Mouse (Mus musculus) cerebellum, adult 18-20 months (tissue): ENCODE data around the gene Ugdh.
"Not testable (repeated sequence)": the region's sequence is repeated elsewhere in the genome, so short reads cannot be mapped to it uniquely, and the experiment has no call there.

Experiments
- DNase-seq, 2 experiments: peaks; one replicate each; pipeline ENCODE4 v3.0.0; 2021

The Ugdh gene

DNA sequence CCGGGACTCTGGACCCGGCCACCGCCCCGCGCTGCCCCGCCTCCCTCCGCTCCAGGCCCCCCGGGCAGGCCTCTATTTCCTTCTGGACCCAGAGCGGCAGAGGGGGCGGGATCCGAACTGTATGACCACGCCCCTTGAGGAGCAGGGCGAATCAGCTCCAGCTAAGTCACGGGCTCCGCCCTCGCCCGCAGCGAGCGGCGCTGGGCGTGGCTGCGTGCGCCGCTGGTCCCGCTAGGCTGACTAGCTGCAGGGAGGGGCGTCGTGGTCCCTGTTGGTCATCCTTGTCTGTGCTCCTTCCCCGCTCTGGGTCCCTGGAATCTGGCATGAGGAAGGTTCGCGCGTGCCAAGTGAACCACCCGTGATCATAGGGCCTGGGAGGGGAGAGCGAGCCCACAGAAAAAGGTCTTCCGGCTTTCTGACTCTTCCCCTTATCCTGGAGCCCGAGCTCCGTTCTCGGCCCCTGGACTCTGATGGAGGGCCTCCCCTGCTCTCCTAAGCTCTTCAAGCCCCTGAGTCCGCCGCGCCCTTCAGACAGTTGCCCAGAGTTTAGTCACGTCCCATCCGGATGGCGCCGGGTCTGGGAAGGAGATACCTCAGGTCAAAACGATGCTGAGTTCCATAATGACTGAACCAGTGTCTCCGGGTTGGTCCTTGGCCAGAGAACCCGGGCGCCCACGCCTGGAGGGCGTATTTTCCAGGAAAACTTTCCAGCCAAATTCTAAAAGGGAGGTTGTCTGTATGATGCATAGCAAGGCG lies at the start of gene Ugdh:
Gene Ugdh, minus strand, starts transcription at position 144 of the 756 bp plus-strand sequence.
- DNase-seq = peak; percentile 98 to 100

DNA sequence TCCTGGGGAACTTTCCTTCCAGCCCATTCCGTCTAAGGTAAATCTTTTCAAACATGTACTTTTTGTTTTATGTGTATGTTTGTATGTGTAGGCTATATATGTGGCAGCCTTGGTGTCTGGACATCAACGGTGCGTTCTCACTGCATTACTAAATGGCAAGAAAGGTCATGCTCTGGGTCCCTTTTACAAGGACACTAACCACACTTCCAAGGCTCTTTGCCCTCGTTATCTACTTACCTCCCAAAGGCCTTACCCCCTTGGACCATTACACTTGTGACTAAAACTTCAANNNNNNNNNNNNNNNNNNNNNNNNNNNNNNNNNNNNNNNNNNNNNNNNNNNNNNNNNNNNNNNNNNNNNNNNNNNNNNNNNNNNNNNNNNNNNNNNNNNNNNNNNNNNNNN lies 47.2 kb upstream of the Ugdh start:
- no peak for DNase-seq

DNA sequence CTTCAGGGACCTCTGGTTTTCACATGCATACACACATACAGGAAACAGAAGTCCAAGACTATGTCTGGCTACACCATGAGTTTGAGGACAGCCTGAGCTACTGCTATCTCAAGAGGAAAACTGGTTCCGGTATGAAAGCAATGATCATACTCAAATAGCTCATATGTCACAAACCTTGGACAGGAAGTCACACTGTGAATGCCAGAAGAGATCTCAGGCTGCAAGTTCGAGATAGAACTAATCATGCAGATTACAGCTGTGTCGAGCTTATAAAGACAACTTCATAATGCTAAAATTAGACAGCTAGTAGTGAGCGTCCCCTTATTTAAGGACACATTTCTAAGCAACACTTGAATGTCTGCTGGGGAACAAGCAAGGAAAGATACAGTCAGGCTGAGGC lies 44.8 kb upstream of the Ugdh start:
- DNase-seq = no peak

DNA sequence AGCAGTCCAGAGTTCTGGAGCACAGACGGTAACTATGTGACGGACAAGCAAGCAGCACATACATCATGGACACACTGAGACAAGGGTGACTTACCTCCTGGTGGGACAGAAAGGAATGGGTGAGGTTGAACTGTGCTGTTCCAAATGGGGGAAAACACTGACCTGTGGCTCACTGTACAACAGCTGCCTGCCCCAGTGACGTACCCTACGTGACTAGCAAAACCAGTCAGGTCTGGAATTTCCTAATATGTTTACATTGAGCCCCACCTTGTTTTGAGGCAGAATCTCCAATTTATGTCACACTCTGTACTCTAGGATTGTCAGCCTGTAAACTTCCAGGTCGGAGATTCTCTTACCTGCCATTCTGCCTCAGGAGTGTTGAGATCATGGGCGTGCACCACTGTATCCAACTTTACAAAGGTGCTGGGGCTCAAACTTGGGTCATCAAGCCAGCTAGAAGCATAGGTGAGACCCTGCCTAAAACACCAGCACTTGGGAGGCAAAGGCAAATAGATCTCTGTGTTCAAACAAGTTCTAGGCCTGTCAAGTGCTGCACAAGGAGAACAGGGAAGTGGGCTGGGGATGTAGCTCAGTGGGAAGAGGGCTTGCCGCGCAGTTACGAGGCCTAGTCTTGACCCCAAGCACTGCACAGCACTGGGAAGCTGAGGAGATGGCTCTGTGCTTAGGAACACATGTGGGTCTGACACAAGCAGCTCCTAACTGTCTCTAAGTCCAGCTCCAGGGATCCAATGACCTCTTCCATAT lies 44.1 kb upstream of the Ugdh start:
- DNase-seq = no peak

DNA sequence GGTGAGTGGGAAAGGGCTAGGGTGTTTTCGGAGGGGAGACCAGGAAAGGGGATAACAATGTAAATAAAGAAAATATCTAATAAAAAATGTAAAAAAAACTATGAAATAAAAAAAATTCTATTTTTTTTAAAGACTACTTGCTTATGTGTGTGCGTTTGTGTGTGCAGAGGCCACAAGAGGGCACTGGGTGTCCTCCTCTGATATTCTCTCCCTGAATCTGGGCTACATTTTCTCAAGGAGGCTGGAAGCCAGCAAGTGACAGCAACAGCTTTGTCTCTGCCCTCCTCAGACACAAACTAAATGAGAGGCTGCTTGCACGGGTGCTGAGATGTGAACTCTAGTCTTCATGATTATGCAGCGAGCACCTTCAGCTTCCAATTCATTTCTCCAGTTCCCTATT lies 42.5 kb upstream of the Ugdh start:
- DNase-seq = peak; percentile 40 to 55

DNA sequence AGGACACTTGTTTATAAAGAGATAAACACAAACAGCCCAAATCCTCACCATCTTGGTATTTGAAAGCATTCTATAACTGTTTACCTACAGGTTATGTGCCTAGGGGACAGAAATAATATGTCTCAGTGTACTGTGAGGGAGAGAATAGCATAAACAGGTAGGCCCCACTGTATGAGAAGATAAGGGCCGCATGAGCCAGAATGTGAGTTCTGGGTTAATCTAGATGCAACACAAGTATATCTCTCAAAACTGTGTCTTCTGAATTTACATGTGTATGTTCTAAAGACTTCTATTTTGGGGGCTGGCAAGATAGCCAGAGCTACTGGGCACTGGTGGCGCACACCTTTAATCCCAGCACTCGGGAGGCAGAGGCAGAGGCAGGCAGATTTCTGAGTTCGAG lies 41.0 kb upstream of the Ugdh start:
- not testable (repeated sequence) for DNase-seq

DNA sequence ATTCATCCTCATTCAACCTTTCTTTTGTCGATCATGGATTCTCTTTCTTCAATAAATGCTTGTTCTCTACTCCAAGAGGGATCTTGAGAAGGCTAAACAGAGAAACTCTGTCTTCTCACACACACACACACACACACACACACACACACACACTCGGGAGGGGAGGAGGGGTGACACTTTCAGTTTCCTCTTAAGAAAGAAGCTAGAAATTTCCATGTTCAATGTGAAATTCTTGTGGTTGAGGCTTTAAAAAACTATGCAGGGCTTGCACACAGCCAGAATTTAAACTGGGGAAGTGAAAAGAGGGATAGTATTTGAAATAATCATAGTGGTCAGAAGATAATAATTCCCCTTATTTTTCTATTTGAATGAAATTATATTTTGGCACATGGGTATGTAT lies 40.1 kb upstream of the Ugdh start:
- no peak for DNase-seq

DNA sequence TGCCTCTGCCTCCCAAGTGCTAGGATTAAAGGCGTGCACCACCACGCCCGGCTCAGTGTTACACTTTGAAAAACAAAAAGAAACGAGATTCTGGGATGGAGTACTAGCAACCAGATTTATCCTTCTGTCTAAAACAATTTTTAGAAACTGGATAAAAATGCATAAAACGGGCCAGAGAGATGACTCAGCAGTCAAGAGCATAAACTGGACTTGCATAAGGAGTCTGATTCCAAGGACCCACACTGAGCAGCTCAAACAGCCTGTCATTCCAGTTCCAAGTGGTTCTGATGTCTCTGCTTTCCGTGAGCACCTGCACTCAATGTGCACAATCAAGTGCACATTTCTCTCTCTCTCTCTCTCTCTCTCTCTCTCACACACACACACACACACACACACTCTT lies 34.0 kb upstream of the Ugdh start:
- DNase-seq = peak; percentile 39 to 63

DNA sequence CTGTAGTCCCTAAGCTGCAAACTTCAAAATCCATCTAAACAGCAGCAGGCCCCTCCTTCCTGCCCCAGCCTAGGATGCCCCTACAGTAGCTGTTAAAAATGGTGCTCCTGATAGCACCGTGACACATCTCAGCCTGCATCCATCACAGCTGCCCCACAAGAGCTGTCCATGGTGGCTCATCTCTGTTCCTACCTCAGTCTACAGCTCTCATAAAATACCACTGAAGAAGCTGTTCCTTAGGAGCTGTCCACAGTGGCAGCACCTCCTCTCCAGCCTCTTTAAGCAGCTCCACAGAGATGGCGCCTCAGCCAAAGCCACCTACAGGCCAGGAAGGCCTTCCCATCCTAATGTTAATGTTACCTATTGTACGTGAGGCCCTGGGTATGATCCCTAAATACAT lies 31.2 kb upstream of the Ugdh start:
- no peak for DNase-seq

DNA sequence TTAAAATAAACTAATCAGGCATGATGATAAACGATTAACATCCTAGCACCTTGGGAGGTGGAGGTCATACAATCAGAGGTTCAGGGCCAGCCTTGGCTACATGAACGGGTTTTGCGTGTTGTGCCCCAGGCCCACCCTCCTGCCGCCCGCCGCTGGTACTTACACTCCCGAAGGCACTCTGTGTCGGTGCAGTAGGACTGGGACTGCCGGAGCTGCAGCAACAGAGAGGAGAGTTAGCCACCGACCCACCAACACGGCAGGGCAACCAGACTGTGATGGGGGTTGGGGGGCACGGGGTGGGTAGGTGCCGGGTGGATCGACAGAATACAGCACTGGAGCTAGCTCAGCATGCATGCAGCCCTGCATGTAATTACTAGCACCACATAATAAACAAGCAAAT lies 24.6 kb upstream of the Ugdh start:
- no peak for DNase-seq

DNA sequence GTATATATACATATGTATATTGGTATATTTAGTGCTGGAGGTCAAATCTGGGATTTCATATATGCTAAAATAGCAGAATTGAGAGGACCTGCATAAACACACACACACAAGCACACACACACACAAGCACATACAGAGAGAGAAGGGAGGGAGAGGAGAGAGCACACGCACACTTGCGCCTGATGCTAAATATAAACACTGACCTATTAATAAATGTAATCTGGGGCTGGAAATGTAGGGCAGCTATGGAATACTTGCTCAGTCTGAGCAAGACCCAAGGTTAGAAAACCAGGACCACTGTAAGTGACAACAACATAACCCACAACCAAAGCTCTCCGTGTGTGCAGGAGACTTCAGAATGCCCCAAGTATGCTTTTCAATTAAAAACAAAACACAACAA lies 23.7 kb upstream of the Ugdh start:
- DNase-seq = no peak

DNA sequence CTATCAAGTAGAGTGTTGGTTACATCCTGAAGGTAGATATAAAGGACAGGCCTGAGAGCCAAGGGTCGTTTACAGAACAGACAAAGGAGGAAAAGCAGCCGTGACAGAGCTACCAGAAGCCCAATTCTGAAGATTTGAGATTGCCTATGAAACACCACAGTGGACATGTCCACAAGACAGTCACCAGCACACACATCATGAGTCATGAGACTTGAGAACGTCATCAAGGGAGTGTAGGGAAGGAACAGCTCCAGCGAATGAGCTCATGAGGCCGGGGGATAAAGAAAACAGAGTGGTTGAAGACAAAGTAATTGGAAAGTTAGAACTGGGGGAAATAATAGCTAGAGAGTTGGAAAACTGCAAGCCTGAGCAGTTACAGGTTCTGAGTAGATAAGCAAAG lies 22.1 kb upstream of the Ugdh start:
- no peak for DNase-seq

DNA sequence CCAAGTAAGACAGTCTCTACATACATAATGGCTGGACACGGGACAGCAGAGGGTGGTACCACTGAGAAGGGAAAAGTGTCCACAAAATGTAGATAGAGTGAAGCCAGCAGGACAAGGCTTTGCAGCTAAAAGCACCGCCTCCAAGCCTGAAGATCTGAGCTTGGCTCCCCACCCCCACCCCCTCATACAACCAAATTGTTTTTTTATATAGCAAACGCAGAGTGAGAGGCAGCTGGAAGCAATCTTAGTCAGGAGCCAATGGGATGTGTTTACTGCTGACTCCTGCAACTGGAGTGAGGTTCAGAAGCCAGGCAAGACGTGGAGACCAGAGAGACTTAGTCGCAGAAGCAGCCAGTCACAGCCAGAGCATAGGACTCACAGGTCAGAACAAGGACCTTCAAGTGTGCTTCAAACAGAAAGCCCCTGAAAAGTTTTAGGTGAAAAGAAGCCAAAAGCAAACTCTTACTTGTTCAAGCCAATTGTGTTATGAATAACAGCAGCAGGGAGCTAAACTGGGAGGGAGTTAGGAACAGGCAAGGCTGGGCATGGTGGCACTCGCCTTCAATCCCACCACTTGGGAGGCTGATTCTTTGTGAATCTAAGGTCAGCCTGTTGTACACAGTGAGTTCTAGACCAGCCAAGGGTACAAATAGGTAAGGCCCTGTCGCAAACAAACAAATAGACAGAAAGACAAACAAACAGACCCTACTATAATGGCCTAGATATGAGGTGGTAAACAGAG lies 21.5 kb upstream of the Ugdh start:
- DNase-seq = no peak

DNA sequence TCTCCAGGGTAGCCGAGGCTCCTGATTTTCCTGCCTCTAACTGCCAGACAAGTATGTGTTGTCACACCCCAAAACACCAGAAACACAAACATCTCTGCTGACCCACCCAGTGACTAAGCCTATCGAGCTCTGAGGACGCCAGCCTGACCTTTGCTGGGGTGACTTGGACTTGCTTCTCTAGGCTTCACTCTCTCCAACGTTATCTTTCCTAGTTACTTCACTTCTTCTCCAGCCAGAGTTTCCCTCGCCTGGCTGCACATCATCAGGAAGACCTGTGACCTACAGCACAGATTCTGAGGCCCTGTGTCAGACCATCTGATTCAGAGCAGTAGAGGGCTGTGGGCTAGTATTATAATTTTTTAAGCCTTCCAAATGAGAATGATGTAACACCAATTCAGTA lies 19.0 kb upstream of the Ugdh start:
- DNase-seq = no peak

DNA sequence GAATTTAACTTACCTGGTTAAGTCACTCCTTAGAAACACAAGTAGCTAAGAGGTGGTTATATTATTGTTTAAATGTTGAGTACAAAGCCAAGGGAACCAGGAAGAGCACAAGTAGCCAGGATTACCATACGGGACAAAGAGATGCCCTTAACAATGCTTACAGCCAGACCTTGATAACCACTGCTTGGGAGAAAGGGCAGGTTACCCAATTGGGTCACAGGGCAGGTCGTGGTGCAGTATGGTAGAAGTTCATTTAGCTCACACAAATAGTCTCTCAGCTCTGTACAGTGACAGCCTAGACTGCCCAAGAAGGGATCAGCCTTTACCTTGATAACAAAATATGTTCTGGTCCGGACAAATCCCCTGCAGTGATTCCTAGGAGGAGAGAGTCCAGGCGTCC lies 13.2 kb upstream of the Ugdh start:
- DNase-seq = no peak

DNA sequence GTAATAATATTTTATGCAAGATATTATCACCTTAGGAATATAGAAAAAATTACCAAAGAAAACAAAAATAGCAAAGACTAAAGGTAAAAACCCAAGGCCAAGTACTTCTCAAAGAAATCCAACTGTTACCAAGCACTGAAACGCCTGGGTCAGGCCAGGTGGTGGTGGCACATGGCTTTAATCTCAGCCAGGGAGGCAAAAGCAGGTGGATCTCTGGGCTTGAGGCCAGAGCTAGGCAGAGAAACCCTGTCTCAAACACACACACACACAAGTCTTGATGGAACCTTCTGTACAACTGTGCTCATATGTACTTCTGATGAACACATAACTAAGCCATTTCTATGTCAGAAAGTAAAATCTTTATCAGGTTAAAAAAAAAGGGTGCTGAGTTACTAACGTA lies 12.1 kb upstream of the Ugdh start:
- DNase-seq = peak; percentile 89 to 91

DNA sequence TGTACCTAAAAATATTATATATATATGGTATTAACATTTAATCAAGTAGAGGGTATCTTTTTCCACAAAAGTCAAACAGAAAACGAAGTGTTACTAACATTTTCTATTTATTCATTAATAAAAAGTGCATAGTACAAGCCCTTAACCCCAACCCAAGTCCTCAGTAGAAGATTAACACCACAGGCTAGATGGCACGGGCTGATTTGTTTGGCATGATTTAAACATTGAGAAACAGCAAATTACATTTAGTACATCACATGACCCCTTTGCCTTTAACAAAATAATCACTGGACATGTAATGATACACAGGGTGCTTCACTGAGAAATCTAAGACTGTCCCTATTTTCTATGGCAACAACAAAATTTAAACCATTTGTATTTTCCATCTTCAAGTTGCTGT lies 11.0 kb upstream of the Ugdh start:
- no peak for DNase-seq

DNA sequence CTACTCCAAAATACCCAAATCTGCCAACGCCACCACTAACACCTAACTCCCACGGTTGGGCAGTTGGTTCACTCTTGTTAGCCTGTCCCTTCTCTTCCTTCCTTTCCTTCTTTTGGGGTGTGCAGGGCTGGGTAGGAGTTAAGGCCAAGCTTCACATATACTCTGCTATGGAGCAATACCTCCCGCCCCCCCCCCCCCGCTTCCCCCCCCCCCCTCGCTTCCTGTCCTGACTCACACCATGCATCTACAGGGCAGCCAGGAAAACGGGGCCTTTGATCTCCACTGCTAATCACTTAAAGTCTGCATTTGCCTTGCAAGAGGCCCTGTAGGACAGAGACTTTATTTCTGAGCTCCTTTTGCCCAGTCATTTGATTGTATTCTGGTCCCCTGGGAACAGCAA lies 9.2 kb upstream of the Ugdh start:
- no peak for DNase-seq

DNA sequence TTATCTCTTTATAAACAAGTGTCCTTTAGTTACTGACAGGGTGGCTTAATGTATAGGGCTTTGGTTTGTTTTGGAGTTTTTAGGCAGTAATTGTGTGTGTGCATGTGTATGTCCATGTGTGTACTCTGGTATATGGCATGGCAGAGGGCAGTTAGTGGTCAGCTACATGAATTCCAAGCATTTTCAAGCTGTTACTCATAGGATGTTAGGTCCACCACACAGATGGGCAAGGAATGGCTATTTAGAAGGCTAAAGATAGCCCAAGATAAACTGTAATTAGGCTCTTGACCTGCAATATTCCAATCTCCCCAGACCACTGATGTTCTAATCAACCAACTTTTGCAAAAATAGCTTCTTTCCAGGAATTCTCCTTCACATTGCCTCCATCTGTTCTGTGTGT lies 2.3 kb upstream of the Ugdh start:
- DNase-seq = no peak

DNA sequence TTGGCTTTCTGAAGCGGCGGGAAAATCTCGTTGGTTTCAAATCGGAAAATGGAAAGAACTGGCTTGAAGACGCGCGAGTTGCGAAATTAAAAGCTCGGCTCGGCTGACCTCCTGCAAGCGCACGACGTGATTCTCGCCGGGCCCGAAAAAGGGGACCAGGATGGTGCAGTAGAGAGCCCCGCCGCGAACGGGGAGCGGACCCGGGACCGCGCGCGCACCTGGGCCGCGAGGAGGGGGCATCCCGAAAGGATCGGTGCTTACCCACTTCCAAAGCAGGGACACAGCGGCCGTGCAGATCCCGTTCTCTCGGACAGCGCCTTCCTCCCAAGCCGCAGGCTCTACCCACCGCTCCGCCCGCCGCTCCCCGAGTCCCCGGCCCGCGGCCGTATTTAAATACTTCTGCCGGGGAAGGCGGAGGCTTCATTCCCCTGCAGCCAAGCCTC lies 365 bp downstream of the Ugdh start:
- no peak for DNase-seq

DNA sequence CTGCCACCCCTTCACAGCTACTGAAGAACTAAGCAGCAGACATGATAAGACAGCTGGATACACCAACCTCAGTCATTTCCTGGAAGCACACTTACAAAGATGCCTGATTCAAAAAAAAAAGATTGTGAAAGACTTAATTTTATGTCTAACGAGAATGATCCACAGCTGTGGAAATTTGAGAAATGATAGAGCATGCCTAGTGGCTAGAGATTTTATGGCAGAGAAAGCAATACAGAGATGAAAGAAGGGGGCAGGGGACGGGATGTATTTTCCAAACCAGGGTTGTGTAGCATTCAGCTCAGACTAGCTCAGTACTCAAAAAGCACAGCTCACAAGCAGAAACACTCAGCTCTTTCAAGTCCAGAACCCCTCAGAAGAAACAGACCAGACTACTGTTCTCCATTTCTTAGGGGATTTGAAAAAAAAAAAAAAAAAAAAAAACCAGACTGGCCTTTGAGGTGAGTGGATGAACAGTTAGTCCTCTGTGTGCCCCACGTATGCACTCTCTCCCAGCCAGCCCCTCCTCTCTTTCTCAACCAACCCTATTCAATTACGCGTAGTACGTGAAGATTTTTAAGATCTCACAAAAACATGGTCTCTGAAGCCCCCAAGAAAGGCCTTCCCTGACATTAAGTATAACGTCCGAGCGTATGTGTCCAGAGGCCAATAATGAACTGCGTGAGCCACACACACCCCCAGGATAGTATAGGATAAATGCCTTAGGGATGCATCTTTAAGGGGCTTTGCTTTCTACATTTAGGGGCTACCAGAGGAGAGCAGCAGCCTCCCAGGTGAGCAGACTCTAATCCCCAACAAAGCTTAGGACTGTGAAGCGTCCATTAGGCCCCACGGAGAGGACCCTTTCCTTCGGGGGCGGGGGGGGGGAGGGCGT lies 1.0 kb downstream of the Ugdh start:
- DNase-seq = peak; percentile 14 to 24

DNA sequence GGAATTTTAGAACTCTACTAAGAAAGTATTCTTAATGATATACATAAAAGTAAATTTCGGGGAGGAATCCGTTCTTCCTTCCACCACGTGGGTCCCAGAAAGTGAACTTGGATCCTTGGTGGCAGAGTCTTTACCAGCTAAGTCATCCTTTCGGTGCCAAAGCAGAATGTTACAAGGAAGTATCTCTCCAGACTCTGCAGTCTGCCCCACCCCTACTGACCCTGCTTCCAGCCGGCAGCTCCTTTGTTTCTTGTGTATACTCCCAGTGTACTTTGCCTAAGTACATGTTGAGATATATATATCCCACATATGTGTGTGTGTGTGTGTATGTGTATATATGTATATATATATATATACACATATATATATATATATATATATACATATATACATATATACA lies 6.3 kb downstream of the Ugdh start:
- DNase-seq = no peak

DNA sequence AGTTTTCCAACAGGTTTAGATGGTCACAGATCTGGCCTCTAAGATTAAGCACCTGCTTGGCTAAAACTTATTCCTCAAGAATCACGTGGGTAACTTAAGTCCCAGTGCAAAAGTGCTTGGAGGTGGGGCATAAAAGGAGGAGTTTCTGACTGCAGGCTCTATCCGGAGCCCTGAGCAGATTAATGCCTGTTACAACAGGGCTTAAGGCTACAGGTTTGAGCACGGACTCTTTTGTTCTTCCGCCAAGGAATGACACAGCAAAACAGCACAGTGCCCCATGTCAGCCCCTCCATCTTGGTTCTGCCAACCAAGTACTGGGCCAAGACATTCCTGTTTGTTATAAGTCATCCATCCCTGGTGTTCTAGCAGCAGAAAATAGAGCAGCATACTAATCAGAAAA lies 7.4 kb downstream of the Ugdh start:
- no peak for DNase-seq
